Mouse (Mus musculus): ENCODE measurements around the gene Rab3il1.

Rab3il1 gene

GRCm38 (mm10) chr19:10040866-10041387 is 39.5 kb downstream of the Rab3il1 start:
- no peak for DNase-seq (ENCODE audit: low read depth, low spot score)

- no peak for DNase-seq (ENCODE audit: low read depth, low spot score)
Observed at GRCm38 (mm10) chr19:10041388-10042148, 40.1 kb downstream of the Rab3il1 start, which contains the start of gene Fads3. TSS of gene Fads3 (plus strand) at chr19:10041569.

DNA sequence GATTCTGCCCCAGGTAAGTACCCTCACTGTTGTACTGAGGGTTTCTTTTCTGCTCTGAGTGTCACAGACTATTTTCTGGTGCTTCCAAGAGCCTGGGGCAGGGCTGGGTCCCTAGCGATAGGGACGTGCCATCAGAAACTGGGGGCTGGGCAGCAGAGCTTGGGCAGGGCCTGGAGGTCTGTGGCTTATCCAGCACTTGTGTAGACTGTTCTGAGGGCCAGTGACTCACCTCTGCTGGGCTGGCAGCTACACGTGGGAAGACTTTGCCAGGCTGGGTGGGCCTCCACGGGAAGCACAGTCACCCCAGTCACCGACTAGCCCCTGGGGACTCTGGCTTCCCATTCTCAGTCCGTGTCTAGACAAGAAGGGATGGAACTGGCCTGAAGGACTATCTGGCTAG is 40.8 kb downstream of the Rab3il1 start:
- DNase-seq (ENCODE audit: low read depth, low spot score) = no peak

DNA sequence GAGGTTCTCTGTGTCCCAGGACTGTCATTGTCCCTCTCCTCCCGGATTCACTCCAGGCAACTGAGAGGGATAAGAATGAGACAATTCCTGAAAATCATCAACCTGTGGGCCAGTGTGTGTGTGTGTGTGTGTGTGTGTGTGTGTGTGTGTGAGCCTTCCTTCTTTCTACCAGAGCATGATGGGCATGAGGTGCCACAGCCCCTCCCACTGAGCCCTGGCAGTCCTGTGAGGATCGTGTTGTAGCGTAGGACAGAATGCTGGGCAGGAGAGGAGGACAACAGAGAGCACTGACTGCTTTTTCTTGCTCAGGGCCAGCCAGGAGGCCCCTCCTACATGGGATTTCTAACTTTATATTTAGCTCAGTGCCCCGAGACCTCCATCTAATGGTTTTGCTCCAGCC is 41.3 kb downstream of the Rab3il1 start:
- no peak for DNase-seq (ENCODE audit: low read depth, low spot score)

GRCm38 (mm10) chr19:10043643-10044042 is 42.2 kb downstream of the Rab3il1 start:
- DNase-seq (ENCODE audit: low read depth, low spot score) = no peak

DNA sequence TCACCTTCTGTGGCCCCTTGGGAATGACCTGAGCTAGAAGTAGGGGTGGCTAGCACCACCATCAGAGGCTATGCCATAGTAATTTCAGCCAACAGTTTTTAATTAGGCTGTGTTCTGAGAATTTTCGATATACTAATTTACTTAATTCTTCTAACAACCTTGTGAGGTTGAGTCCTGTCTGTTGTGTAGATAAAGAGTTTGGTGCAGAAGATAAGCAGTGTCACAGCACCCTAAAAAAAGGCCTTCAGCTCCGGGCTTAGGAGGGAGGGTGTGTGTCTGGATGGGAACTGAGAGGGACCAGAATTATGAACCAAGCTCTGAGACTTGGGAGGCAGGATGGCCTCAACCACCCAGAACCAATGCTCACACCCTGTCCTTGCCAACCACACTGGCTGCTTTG is 44.2 kb downstream of the Rab3il1 start:
- no peak for DNase-seq (ENCODE audit: low read depth, low spot score)

DNA sequence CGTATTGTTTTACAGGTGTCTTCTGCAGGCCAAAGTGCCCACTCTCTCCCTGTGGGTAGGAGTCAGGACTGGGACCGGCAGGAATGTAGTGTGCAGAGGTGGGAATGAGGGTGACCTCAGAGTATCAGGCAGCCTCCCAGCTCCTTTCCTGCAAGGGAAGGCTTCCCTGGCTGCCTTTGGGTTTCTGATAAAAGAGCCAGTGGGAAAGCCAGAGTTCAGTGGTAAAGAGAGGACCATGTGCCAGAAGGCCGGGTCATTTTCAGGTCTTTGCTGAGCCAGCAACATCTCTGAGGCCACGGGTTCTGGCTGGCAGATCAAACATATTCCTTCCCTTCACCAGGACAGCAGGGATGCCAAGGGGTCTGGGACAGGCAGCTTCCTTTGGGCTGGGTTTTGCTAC is 44.9 kb downstream of the Rab3il1 start:
- no peak for DNase-seq (ENCODE audit: low read depth, low spot score)

- DNase-seq (ENCODE audit: low read depth, low spot score) = no peak
Observed at GRCm38 (mm10) chr19:10046983-10047382, 45.5 kb downstream of the Rab3il1 start.

- no peak for DNase-seq (ENCODE audit: low read depth, low spot score)
Observed at GRCm38 (mm10) chr19:10049533-10049932, 48.1 kb downstream of the Rab3il1 start.

DNA sequence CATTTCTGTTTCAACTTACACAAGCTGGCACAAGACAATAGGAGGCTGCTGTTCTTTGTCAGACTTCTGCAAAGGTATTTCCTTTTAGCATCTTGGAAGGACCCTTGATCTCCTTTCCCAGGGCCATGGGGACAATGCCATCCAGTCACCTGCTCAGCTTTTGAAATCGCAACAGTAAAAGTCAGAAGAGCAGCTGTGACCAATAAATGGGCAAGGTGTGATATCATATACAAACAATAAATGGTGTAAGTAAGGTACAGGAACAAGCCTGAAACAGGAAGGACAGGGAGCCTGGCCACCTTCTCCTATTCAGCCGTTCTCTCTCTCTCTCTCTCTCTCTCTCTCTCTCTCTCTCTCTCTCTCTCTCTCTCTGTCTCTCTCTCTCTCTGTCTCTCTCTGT is 49.0 kb downstream of the Rab3il1 start:
- no peak for DNase-seq (ENCODE audit: low read depth, low spot score)

GRCm38 (mm10) chr19:10052698-10053097 is 51.2 kb downstream of the Rab3il1 start:
- no peak for DNase-seq (ENCODE audit: low read depth, low spot score)

DNA sequence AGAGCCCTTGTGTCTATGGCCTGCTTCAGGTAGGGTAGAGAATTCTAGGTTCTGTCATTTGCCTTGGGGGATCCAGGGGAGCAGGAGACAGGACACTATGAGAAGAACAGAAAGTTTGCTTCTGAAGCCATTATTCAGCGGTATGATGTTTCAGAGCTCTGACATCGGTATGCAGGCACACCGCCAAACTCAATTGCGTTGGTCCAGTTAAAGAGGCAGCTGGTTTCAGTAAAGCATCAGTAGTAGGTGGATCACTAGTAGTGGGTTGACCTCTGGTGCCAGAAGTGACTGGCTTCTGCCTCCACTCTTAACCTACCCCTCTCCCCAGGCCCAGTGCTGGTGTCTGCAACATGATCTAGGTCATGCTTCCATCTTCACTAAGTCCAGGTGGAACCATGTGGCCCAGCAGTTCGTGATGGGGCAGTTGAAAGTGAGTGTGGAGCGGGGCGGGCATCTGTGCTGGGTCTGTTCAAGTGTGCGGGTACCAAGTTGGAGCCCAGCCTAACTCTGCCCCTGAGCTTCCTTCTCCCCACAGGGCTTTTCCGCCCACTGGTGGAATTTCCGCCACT is 52.3 kb downstream of the Rab3il1 start:
- DNase-seq (ENCODE audit: low read depth, low spot score) = no peak

GRCm38 (mm10) chr19:10054361-10055075 is 53.0 kb downstream of the Rab3il1 start:
- no peak for DNase-seq (ENCODE audit: low read depth, low spot score)

GRCm38 (mm10) chr19:10055261-10055660 is 53.8 kb downstream of the Rab3il1 start:
- no peak for DNase-seq (ENCODE audit: low read depth, low spot score)

- no peak for DNase-seq (ENCODE audit: low read depth, low spot score)
Observed at GRCm38 (mm10) chr19:10055783-10056660, 54.6 kb downstream of the Rab3il1 start.

- no peak for DNase-seq (ENCODE audit: low read depth, low spot score)
Observed at GRCm38 (mm10) chr19:10056686-10057085, 55.2 kb downstream of the Rab3il1 start.

DNA sequence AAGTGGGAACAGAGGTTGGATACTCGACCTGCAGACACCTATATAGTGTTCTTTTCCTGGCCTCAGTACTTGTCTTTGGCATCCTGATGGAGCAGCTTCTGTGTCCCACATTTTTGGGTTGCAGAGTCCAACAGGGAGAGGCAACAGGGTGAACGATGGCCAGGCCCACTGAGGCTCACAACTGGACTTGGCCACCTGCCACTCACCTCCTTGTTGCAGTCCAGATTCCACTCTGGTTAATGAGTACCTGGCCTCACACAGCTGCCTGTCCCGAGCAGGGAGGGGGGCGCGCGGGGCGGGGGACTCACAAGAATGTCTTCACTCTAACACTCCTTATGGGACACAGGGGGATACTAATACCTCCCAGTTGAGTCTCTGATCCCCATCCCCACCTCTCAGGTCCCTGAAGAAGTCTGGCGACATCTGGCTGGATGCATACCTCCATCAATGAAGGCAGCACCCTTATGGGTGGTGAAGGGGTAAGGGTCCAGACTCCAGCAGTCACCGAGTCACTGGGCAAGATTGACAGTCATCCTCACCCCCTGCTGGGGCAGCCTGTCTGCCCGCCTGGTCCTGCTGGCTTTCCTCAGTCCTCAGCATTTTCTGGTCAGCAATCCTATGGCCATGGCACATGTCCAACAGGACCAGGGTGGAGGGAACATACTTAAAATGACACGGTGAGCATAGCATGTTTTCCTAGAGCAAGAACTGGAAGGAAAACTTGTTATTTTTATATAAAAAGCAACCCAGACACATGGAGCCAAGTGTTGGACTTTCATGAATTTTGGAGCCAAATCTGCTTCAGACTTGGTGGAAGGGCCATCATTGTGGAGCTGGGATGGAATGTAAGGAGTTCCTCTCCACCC is 56.2 kb downstream of the Rab3il1 start:
- DNase-seq (ENCODE audit: low read depth, low spot score) = no peak

DNA sequence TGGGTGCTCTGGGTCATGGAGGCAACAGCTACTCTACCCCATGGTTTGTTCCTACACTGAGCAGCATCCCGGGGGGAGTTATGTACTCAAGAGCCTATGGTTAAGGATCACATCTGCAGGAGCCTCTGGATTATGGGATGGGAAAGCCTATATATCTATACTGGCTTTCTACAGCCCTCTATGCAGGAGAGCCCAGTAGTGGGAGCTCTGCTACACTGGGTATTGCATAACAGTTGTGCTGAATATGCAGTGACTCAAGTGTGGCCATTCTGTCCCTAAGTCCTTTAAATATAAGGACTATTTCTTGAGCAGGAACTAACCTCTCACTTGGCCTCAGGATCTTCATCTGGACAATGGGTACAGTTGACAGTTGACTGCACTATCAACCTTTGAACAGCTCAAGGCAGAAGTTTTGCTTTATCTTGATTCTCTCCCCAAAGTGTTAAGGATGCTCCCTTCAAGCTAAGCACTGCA is 56.9 kb downstream of the Rab3il1 start:
- DNase-seq (ENCODE audit: low read depth, low spot score) = no peak

DNA sequence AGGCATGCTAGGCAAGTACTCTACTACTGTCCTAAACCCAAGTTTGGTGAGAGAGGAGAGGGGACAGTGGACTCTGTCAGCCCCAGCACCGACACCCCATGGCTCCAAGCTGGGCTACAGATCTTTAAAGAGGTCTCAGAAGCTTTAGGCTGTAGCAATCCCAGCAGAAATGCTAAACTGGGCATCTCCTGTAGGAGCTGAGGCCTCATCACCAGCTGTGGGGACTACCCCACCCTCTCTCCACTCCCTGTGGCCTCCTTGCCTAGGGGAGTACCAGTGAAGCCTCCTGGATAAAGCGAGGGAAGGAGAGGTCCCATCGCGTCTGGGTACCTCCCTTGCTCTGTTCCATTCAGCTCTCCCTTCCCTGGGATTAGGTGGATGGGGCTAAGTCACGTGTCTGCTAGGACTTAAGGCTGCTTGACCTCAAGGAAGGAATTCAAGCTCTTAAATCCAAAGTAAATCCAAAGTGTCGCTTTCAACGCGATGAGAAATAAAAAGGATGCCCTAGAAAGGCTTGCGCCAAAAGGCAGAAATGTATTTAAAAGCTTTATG is 57.5 kb downstream of the Rab3il1 start:
- DNase-seq (ENCODE audit: low read depth, low spot score) = no peak

- no peak for DNase-seq (ENCODE audit: low read depth, low spot score)
Observed at GRCm38 (mm10) chr19:10059911-10060567, 58.6 kb downstream of the Rab3il1 start.
